Mouse (Mus musculus) embryonic fibroblast, embryonic 13.5 days (primary cell): ENCODE measurements at regions not wholly inside any gene's neighbourhood (a gene's known extent, or its start where the extent isn't known, plus 50 kb on each side); places are given as distances from the start of the nearest gene placed in this dataset.

Experiments
- CTCF ChIP-seq: IDR thresholded peaks from 2 replicates; pipeline ENCODE4 v1.5.1; 2011; ENCODE audit warnings: mild to moderate bottlenecking, control low read depth, low read length, moderate library complexity, borderline replicate concordance; ENCODE audit not compliant: insufficient read depth
- POLR2A ChIP-seq: IDR thresholded peaks from 2 replicates; pipeline ENCODE4 v1.6.1; 2011; ENCODE audit warnings: low read depth, mild to moderate bottlenecking, control low read depth, low read length, moderate library complexity

- no peak for TF ChIP-seq POLR2A
- no peak for TF ChIP-seq CTCF
Observed at GRCm38 (mm10) chr8:96288525-96288924, 400.2 kb upstream of the Got2 start.
